Mouse (Mus musculus) layer of hippocampus, postnatal 36 days (tissue): ENCODE measurements around the gene Stox2. TPM values are rescaled to one million over a fixed set of nuclear protein-coding genes. Genes with fewer than 3 reads are reported as not detected.

Experiments
- DNase-seq, 2 experiments: peaks; one replicate each; pipeline ENCODE4 v3.0.0; 2022
- total RNA-seq, 2 experiments: library from RNA; stranded (reverse); gene quantifications; 2 replicates each; pipeline ENCODE4 v1.2.3; 2021

Stox2 gene
- total RNA-seq, 2 experiments from 2014 or later = 82.8 to 93.3 TPM

DNA sequence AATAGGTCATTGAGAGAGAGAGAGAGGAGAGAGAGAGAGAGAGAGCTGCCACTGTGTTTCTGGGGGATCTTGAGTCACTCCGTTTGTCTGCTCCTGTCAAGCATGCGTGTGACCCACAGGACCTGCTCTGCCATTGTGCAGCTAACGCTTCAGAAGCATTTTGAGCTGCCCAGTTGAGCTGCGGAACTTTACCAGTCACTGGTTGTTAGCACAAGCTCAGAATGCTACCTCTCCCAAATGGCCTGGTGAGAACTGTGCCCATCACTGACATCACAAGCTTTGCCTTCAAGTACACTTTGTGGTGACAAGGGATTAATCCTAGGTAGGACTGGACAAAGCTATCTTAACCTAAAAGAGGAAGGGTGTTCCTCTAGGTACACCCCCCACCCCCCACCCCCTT lies 263.9 kb downstream of the Stox2 start:
- no peak for DNase-seq

DNA sequence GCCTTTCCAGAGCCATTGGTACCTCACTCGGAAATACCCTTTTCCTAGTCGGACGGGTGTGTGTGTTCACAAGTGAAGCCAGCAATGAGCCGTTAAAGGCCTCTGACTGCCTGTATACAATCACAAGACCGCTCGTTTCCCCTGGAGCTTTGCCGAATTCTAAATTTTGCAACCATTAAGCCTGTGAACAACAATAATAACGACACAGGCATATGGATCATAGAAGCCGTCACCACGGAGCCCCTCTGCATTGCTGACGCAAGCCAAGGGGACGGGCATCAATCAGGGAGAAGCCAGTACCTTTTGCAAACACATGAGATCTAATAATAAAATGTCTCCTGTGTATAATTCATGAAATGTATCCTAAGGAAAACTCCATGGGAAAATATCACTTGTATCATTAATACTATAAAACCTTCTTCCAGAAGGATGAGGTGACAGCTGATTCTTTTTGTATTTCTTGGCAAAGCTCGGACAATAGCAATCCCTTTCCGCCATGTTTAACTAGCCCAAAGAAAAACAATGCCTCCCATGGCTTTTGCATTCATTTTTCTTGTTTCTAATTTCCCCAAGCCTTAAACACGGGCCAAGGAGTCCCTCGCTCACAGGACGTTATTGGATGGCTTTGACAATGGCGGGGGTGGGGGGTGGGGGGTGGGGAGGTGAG lies 265.0 kb downstream of the Stox2 start:
- DNase-seq = no peak

DNA sequence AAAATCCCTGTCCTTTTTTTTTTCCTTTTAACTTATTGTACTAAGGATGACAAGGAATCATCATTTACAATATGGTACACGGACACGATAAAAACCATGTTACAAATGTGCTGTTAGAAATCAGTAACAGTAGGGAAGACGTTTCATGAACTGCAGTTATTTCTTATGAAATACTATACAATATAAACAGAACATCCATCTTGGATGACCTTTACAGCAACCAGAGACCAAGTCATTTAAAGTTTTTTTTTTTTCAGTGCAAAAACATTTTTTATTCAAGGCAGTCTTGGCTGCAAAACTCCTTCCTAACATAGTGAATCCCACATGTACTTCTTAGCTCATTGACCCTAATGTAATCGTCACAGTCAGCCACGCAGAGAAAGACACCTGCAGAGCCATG lies 266.0 kb downstream of the Stox2 start:
- DNase-seq = no peak

DNA sequence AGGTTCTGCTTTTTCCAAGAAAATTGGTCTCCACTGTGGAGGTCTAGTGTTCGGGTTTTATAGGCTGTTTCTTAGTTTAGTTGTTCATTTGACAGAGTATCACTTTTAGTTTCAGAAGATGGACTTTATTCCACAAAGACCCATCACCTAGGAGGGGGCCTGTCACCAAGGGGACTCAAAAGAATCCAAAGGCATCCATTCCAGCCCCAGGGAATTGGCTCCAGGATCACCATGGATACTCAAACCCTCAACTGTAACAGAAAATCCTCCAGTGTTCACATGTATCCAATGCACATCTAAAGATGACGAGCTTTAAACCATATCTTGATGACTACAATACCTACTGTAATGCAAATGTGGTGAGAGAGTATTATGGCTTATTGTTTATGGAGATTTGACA lies 267.4 kb downstream of the Stox2 start:
- DNase-seq = no peak

DNA sequence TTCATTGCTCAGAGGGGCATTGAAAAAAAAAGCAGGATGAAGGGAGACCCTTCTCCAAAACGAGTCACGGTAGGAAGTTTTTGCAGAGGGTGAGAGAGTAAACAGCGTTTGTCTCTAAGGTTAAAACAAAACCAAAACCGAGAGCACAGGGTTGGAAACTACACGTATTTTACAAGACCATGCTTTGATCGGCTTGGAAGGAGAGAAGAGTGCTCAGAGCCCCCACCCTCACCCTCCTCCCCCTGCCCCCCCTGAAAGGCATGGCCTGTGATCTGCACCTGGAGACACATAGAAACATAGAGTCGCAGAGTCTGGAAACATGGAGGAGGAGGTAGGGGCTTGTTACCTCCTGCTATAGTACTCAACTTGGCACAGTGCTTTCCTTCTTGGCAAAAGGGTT lies 272.3 kb downstream of the Stox2 start:
- DNase-seq = no peak

DNA sequence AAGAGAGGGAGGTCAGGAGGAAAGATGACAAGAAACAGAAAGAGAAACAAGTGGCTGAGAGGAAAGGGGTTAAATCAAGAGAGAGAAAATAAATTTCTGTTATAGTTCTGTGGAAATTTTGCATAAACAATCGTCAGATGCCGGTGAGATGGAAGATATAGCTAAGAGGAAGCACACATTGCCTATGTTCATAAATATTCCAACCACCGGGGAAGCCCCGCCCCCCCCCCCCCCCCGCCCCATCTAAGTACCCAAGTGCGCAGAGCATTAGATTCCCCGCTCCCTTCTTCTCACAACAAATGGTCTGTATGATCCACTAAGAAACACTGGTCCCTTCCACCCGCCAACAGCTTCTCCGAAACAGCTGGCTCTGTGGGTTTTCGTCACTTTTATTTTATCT lies 273.3 kb downstream of the Stox2 start:
- DNase-seq = no peak

DNA sequence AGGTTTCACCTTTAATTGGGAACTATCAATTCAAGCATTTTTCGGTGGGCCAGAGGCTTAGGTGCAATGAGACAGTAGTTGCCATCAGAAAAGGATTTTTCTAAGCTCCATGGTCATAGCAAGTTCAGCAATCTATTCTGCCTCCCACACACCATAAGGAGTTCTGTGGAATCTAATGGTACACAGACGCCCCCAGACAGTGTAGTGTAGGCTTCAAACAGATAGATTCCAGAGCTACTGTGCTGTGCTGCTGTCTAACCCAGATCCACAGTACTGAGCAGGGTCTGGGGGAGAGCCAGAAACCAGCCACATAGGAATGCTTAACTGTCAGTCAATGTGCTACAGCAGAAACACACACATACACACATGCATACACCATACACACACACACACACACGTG lies 285.5 kb downstream of the Stox2 start:
- peak; percentile 37 to 45 for DNase-seq

DNA sequence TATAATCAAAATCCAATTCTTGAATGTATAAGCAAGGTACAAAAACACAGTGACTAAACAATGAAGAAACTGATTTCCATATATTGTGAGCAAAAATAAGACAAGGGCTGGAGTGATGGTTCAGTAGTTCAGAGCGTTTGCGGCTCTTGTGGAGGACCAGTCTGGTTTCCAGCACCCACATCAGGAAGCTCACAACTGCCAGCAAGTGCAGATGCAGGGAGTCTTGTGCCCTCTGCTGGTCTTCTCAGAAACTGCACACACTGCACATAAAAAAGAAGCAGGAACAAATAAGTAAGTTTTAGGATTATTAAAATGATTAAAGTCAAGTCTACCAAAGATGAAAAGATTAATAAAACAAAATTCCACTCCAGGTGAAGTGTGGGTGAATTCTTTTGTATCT lies 291.6 kb downstream of the Stox2 start:
- DNase-seq = no peak

DNA sequence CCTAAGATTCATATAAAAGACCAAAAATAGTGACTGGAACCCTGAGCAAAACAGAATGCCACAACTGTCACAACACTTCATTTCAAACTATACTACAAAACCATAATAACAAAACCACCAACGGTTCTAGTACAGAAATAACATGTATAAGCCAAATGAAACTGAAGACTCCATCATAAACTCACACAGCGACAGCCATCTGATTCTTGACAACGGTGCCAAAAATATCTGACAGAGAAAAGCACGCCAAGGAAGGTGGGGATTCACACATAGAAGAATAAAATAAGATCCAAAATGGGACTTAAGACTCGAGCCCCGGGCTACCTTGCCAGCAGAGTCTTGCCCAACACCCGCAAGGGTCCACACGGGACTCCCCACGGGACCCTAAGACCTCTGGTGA lies 300.9 kb downstream of the Stox2 start:
- no peak for DNase-seq

DNA sequence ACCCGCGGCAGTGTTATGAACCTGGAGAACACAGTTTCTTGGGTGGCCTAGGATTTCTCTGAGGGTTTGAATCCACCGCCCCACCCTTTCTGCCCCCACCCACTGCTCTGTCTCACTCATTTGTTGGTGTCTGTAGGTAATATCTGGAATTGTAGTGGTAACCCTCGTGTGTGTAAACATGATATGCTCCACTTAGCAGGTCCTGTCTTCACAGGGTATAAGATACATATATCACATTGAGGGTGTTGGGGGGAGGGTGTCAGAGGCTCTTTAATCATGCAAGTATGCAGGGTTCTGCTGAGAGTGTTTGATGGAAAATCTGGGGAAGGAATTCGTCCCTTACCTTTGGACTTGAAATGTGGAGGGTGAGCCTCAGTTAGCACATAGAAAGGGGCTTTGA lies 310.1 kb downstream of the Stox2 start:
- DNase-seq = no peak

DNA sequence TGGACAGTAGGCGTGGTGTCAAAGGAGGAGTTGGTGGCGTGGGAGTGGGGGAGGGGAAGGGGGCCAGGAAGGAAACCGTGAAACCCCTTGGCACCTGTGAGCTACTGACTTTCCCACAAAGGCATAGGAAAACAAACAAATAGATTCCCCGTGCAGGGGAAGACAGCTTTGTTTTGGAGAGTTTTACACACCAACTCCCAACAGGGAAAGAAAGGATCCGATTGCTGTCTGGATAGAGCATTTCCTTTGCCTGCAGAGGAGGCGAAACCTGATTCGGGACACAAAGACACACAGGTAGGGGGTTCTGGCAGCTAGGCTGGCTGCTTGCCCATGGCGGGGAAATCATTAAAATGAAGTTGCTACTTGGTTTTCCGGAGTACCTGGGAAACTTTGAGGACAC lies 310.6 kb downstream of the Stox2 start:
- no peak for DNase-seq

DNA sequence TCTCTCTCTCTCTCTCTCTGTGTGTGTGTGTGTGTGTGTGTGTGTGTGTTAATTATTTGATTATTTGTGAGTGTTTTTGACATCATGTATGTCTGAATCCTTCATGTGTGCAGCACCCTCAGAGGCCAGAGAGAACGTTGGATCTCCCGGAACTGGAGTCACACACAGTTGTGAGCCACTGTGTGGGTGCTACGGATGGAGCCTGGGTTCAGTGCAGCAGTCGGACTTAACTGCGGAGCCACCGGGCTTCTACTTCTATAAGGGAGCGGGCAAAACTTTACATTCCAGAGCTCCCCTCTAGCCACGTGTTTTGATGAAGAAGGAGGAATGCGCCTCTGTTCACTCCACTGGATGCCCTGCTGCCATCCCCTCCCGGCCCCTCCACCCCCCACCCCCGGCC lies 311.4 kb downstream of the Stox2 start:
- no peak for DNase-seq

DNA sequence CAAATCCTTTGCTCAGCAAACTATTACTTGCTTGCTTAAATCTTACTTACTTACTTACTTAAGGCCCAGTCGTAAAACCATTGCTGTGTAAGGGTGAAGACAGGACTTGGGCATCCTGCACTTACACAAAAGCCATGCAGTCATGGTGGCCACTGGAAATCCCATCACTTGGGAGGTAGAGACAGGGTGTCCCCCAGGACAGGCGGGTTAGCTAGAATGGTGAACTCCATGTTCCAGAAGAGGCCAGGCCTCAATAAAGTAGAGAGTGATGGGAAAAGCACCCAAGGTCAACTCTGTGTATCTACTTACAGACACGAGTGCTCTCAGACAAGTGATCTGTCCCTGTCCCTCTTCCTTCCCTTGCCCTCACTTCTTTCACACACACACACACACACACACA lies 312.8 kb downstream of the Stox2 start:
- no peak for DNase-seq

Other genes with a start within 250 kb of the Stox2 start
- 10 to 100 TPM; 54.2 to 55.3 TPM for gene Trappc11, start 87.1 kb upstream of the Stox2 start, total RNA-seq
- gene Rwdd4a, start 87.3 kb upstream of the Stox2 start, total RNA-seq = 10 to 100 TPM; 32.1 to 32.9 TPM
- gene Ing2, start 229.2 kb upstream of the Stox2 start, total RNA-seq = 10 to 100 TPM; 33.5 to 37.0 TPM